Mouse (Mus musculus) myocyte (in vitro differentiated cells): ENCODE results near the gene Cirbp.

Experiments used
- MYOD1 ChIP-seq, 3 experiments: IDR thresholded peaks; one replicate each; pipeline ENCODE4 v1.6.1; 2011; ENCODE audit warnings: control low read depth in 2 of 3, low read depth in 2 of 3, mild to moderate bottlenecking in 2 of 3, moderate library complexity in 1 of 3; ENCODE audit not compliant: insufficient read length in 2 of 3, control insufficient read depth in 1 of 3
- MYOG ChIP-seq, 3 experiments: IDR thresholded peaks; one replicate each; pipeline ENCODE4 v1.6.1; 2011; ENCODE audit warnings: control low read depth in 2 of 3, low read depth in 2 of 3, mild to moderate bottlenecking in 2 of 3; ENCODE audit not compliant: insufficient read length in 2 of 3, control insufficient read depth in 1 of 3, insufficient read depth in 1 of 3
- POLR2A ChIP-seq: IDR thresholded peaks from one replicate; pipeline ENCODE4 v1.6.1; 2011; ENCODE audit warnings: low read depth, mild to moderate bottlenecking, control low read depth, moderate library complexity; ENCODE audit not compliant: insufficient read length
- TCF12 ChIP-seq: IDR thresholded peaks from one replicate; pipeline ENCODE4 v1.6.1; 2011; ENCODE audit warnings: mild to moderate bottlenecking, control low read depth; ENCODE audit not compliant: poor library complexity, insufficient read depth, severe bottlenecking

GRCm38 (mm10) chr10:80136179-80136951 is 29.4 kb upstream of the Cirbp start:
- TF ChIP-seq POLR2A: no peak
- TF ChIP-seq MYOD1 (IDR thresholded peaks at IDR 0.05; ENCODE audit: control insufficient read depth in 1 of 3, insufficient read length in 2 of 3, low read depth in 2 of 3): no peak
- TF ChIP-seq MYOG (IDR thresholded peaks at IDR 0.05; ENCODE audit: control insufficient read depth in 1 of 3, insufficient read depth in 1 of 3, insufficient read length in 2 of 3, low read depth in 2 of 3): no peak
- no peak for TF ChIP-seq TCF12
